Mouse (Mus musculus) heart, embryonic 14.5 days (tissue): ENCODE results near the gene Sbk3. TPM values are rescaled to one million over a fixed set of nuclear protein-coding genes. Genes with fewer than 3 reads are reported as not detected.
"Not testable (repeated sequence)": the region's sequence is repeated elsewhere in the genome, so short reads cannot be mapped to it uniquely, and the experiment has no call there.

Experiments
- ATAC-seq: fragments of 200-750 bp; cut with Nextera tagmentation; 2 replicates; pipeline ENCODE4 v1.8.0; 2017; ENCODE audit warnings: low read depth, moderate TSS enrichment; ENCODE audit not compliant: insufficient number of reproducible peaks, insufficient read depth, low FRiP score
- H3K27ac ChIP-seq, 2 experiments: fragments of 200-500 bp in 1 of 2; fragments of 300-500 bp in 1 of 2; sonication (generic) in 1 of 2; replicated peaks in 1 of 2; 2 replicates each; pipeline ENCODE4 v1.5.1; 2012 to 2014; ENCODE audit warnings: low read depth in 2 of 2, low read length in 2 of 2, control low read depth in 1 of 2, mild to moderate bottlenecking in 1 of 2, mixed read lengths in 1 of 2; ENCODE audit not compliant: control insufficient read depth in 1 of 2, insufficient read depth in 1 of 2
- H3K27me3 ChIP-seq: fragments of 300-500 bp; sonication (generic); 2 replicates; pipeline ENCODE4 v1.6.1; 2014; ENCODE audit warnings: mild to moderate bottlenecking, low read length, control low read depth; ENCODE audit not compliant: control insufficient read depth, insufficient read depth
- H3K36me3 ChIP-seq: fragments of 300-500 bp; sonication (generic); 2 replicates; pipeline ENCODE4 v1.6.1; 2014; ENCODE audit warnings: mild to moderate bottlenecking, control low read depth, low read length, mixed read lengths; ENCODE audit not compliant: control insufficient read depth, insufficient read depth
- H3K4me1 ChIP-seq, 2 experiments: fragments of 200-500 bp in 1 of 2; fragments of 300-500 bp in 1 of 2; sonication (generic) in 1 of 2; 2 replicates each; pipeline ENCODE4 v1.6.1; 2012 to 2014; ENCODE audit warnings: low read length in 2 of 2, control low read depth in 1 of 2, mixed read lengths in 1 of 2; ENCODE audit not compliant: control insufficient read depth in 2 of 2, insufficient read depth in 2 of 2
- H3K4me2 ChIP-seq: fragments of 300-500 bp; sonication (generic); 2 replicates; pipeline ENCODE4 v1.6.1; 2014; ENCODE audit warnings: mild to moderate bottlenecking, low read length
- H3K4me3 ChIP-seq, 2 experiments: fragments of 200-500 bp in 1 of 2; fragments of 300-500 bp in 1 of 2; sonication (generic) in 1 of 2; 2 replicates each; pipeline ENCODE4 v1.5.1; 2012 to 2014; ENCODE audit warnings: low read length in 2 of 2, mild to moderate bottlenecking in 2 of 2, control low read depth in 1 of 2, low read depth in 1 of 2, moderate library complexity in 1 of 2; ENCODE audit not compliant: control insufficient read depth in 1 of 2, insufficient read depth in 1 of 2
- H3K9ac ChIP-seq: fragments of 300-500 bp; sonication (generic); 2 replicates; pipeline ENCODE4 v1.6.1; 2014; ENCODE audit warnings: mild to moderate bottlenecking, low read length
- H3K9me3 ChIP-seq: fragments of 300-500 bp; sonication (generic); 2 replicates; pipeline ENCODE4 v1.6.1; 2016; ENCODE audit warnings: low read length, control low read depth; ENCODE audit not compliant: control insufficient read depth
- WGBS: fragments of 180-500 bp; shearing (Covaris S2); extraction: QIAGEN DNeasy Blood & Tissue Kit; methylation state at CpG from one replicate; pipeline ENCODE4 v1.1.7; 2014; 5-methylcytosine and 5-hydroxymethylcytosine counted together
- polyA plus RNA-seq: library from polyadenylated mRNA; unstranded; fragments of >200 nt; fragmentation: Nextera tagmentation; extraction: Ambion mirVana; gene quantifications from 2 replicates; pipeline ENCODE4 v1.2.1, GENCODE M21; 2014

Gene Sbk3
- polyA plus RNA-seq, result 0.42 and 0.80 TPM in 2 replicates

GRCm38 (mm10) chr7:4971068-4971467 lies at the start of gene Sbk3:
Gene Sbk3, minus strand, starts transcription at chr7:4971168.
- WGBS, result 40% methylated on average over 6 of the region's 6 CpGs
- Histone ChIP-seq H3K4me2 (no peak within 1 kb of the TSS), H3K4me1 (peaks cover 9% of the 10 kb centered on the region in 2 experiments), H3K27me3 (no peaks in the 10 kb centered on the region), H3K4me3 (no peak within 1 kb of the TSS), H3K36me3 (no peaks in the 10 kb centered on the region), H3K9ac (no peak within 1 kb of the TSS), H3K9me3 (no peaks in the 10 kb centered on the region), H3K27ac (peak within 1 kb of the TSS in 1 of 2 experiments; percentile 62; a peak in 2 of 4 replicates)
- no peak for ATAC-seq

GRCm38 (mm10) chr7:5020685-5021084 lies 49.7 kb upstream of the Sbk3 start:
- Histone ChIP-seq H3K9ac (peak overlapping the region; percentile 97), H3K27ac (peak overlapping the region; percentile 76 to 97), H3K27me3 (no peaks in the 10 kb centered on the region), H3K4me1 (peaks cover 4 to 14% of the 10 kb centered on the region in 2 experiments), H3K36me3 (peaks cover 46% of the 10 kb centered on the region), H3K4me2 (peak overlapping the region; percentile 80), H3K9me3 (no peaks in the 10 kb centered on the region), H3K4me3 (peak overlapping the region; percentile 79 to 86)
- no peak for ATAC-seq
- WGBS, result 0% methylated on average over 14 of the region's 15 CpGs

GRCm38 (mm10) chr7:5020000-5020681 lies 49.2 kb upstream of the Sbk3 start, which contains the start of the genes Zfp865 and Ccdc106:
Gene Zfp865, plus strand, starts transcription at chr7:5020376.
Gene Ccdc106, plus strand, starts transcription at chr7:5020553.
- Histone ChIP-seq H3K4me1 (peaks cover 4 to 14% of the 10 kb centered on the region in 2 experiments), H3K4me2 (peak within 1 kb of the TSS; percentile 80), H3K27me3 (no peaks in the 10 kb centered on the region), H3K9ac (peak within 1 kb of the TSS; percentile 97), H3K9me3 (no peaks in the 10 kb centered on the region), H3K36me3 (peaks cover 42% of the 10 kb centered on the region), H3K4me3 (peak within 1 kb of the TSS; percentile 79 to 86), H3K27ac (peak within 1 kb of the TSS; percentile 97 to 99)
- peak; percentile 86 for ATAC-seq
- WGBS, result 2% methylated on average over 45 of the region's 49 CpGs

GRCm38 (mm10) chr7:5019576-5019975 lies 48.6 kb upstream of the Sbk3 start:
- Histone ChIP-seq H3K4me3 (peak overlapping the region; percentile 79 to 86), H3K27ac (peak overlapping the region; percentile 97 to 99), H3K4me1 (peaks cover 4 to 14% of the 10 kb centered on the region in 2 experiments), H3K36me3 (peaks cover 36% of the 10 kb centered on the region), H3K4me2 (peak overlapping the region; percentile 80), H3K9ac (peak overlapping the region; percentile 97)
- not testable (repeated sequence) for ATAC-seq, H3K9me3 ChIP-seq, H3K27me3 ChIP-seq
- WGBS, result 32% methylated on average over 8 of the region's 8 CpGs

GRCm38 (mm10) chr7:5017931-5018330 lies 47.0 kb upstream of the Sbk3 start:
- Histone ChIP-seq H3K4me1 (peaks cover 4 to 20% of the 10 kb centered on the region in 2 experiments), H3K4me2 (no peak overlapping the region), H3K4me3 (no peak overlapping the region), H3K36me3 (peaks cover 23% of the 10 kb centered on the region), H3K27ac (no peak overlapping the region), H3K9ac (no peak overlapping the region), H3K27me3 (no peaks in the 10 kb centered on the region), H3K9me3 (no peaks in the 10 kb centered on the region)
- no peak for ATAC-seq
- WGBS, result 95% methylated on average over 21 of the region's 21 CpGs

GRCm38 (mm10) chr7:5017352-5017751 lies 46.4 kb upstream of the Sbk3 start:
- Histone ChIP-seq H3K9me3 (no peaks in the 10 kb centered on the region), H3K36me3 (peaks cover 23% of the 10 kb centered on the region), H3K27ac (no peak overlapping the region), H3K4me1 (peaks cover 4 to 20% of the 10 kb centered on the region in 2 experiments), H3K4me3 (no peak overlapping the region), H3K9ac (no peak overlapping the region), H3K27me3 (no peaks in the 10 kb centered on the region), H3K4me2 (no peak overlapping the region)
- ATAC-seq, result no peak
- 88% methylated on average over 13 of the region's 16 CpGs for WGBS

- H3K9me3 ChIP-seq, result no peaks in the 10 kb centered on the region
- peaks cover 4 to 20% of the 10 kb centered on the region in 2 experiments for H3K4me1 ChIP-seq
- H3K9ac ChIP-seq, result no peak overlapping the region
- H3K4me3 ChIP-seq, result no peak overlapping the region
- no peak overlapping the region for H3K27ac ChIP-seq
- H3K4me2 ChIP-seq, result no peak overlapping the region
- ATAC-seq, result no peak
- H3K27me3 ChIP-seq, result no peaks in the 10 kb centered on the region
- 98% methylated on average over 2 of the region's 2 CpGs for WGBS
- H3K36me3 ChIP-seq, result peaks cover 23% of the 10 kb centered on the region
These were observed 46.0 kb upstream of the Sbk3 start for GRCm38 (mm10) chr7:5016920-5017319.
